Mouse (Mus musculus) lung, embryonic 14.5 days (tissue): ENCODE results near the gene Tmem207. TPM values are rescaled to one million over a fixed set of nuclear protein-coding genes. Genes with fewer than 3 reads are reported as not detected.
A peak's percentile ranks its signal among the peaks of the same experiment; 100 is the strongest.
"Not testable (repeated sequence)": the region's sequence is repeated elsewhere in the genome, so short reads cannot be mapped to it uniquely, and the experiment has no call there.

Source experiments
- ATAC-seq: fragments of 200-750 bp; cut with Nextera tagmentation; 2 replicates; pipeline ENCODE4 v1.8.0; 2017; ENCODE audit warnings: mild to moderate bottlenecking, moderate TSS enrichment, moderate library complexity; ENCODE audit not compliant: insufficient read depth
- DNase-seq: peaks from one replicate; pipeline ENCODE4 v3.0.0-alpha.2; 2015
- H3K27ac ChIP-seq: fragments of 300-500 bp; sonication (generic); 2 replicates; pipeline ENCODE4 v1.5.1; 2014; ENCODE audit warnings: low read depth, mild to moderate bottlenecking, moderate library complexity
- H3K27me3 ChIP-seq: fragments of 300-500 bp; sonication (generic); 2 replicates; pipeline ENCODE4 v1.6.1; 2014; ENCODE audit warnings: low read length, control low read depth; ENCODE audit not compliant: insufficient read depth
- H3K36me3 ChIP-seq: fragments of 300-500 bp; sonication (generic); 2 replicates; pipeline ENCODE4 v1.6.1; 2014; ENCODE audit warnings: control low read depth; ENCODE audit not compliant: insufficient read depth
- H3K4me1 ChIP-seq: fragments of 300-500 bp; sonication (generic); 2 replicates; pipeline ENCODE4 v1.6.1; 2014; ENCODE audit warnings: antibody characterized with exemption, control low read depth; ENCODE audit not compliant: insufficient read depth
- H3K4me2 ChIP-seq: fragments of 300-500 bp; sonication (generic); 2 replicates; pipeline ENCODE4 v1.6.1; 2014; ENCODE audit warnings: mild to moderate bottlenecking
- H3K4me3 ChIP-seq: fragments of 300-500 bp; sonication (generic); 2 replicates; pipeline ENCODE4 v1.5.1; 2014; ENCODE audit warnings: low read depth, low read length
- H3K9ac ChIP-seq: fragments of 300-500 bp; sonication (generic); 2 replicates; pipeline ENCODE4 v1.6.1; 2014
- H3K9me3 ChIP-seq: fragments of 300-500 bp; sonication (generic); 2 replicates; pipeline ENCODE4 v1.6.1; 2016; ENCODE audit warnings: low read depth, low read length, control low read depth
- CTCF ChIP-seq: IDR thresholded peaks from 2 replicates; pipeline ENCODE4 v1.5.1; 2016; ENCODE audit warnings: antibody characterized with exemption, low read depth
- WGBS: fragments of 180-500 bp; shearing (Covaris S2); extraction: QIAGEN DNeasy Blood & Tissue Kit; methylation state at CpG from one replicate; pipeline ENCODE4 v1.1.7; 2014; 5-methylcytosine and 5-hydroxymethylcytosine counted together
- polyA plus RNA-seq: library from polyadenylated mRNA; unstranded; fragments of >200 nt; fragmentation: Nextera tagmentation; extraction: Ambion mirVana; gene quantifications from 2 replicates; pipeline ENCODE4 v1.2.1, GENCODE M21; 2014

Gene Tmem207
- polyA plus RNA-seq, 1 experiment from 2014 or later, result not detected

DNA sequence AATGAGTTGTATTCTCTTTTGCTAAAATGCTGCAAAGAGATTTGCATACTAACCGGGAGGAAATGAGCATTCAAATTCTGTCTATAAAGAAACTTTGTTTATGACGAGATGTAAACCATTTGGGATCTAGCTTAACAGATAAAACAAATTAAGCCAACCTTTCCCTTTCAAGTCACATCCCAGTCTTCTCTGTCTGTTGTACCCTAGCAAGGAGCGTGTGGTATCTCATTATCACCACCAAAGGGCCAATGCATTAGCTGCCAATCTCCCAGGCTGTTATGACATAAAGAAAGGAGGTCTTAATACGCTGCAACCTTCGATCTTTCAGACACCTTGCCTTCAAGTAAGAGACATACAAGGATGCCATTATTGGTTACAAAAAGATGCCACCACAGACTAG, 737 bp downstream of the Tmem207 start:
- Histone ChIP-seq H3K4me3 (no peak overlapping the region), H3K4me2 (no peak overlapping the region), H3K9me3 (no peaks in the 10 kb centered on the region), H3K27me3 (no peaks in the 10 kb centered on the region), H3K9ac (no peak overlapping the region), H3K36me3 (no peaks in the 10 kb centered on the region), H3K27ac (no peak overlapping the region), H3K4me1 (no peaks in the 10 kb centered on the region)
- DNase-seq (no peak), ATAC-seq (no peak)
- WGBS, result 68% methylated on average over 5 of the region's 5 CpGs
- TF ChIP-seq CTCF, result no peak

DNA sequence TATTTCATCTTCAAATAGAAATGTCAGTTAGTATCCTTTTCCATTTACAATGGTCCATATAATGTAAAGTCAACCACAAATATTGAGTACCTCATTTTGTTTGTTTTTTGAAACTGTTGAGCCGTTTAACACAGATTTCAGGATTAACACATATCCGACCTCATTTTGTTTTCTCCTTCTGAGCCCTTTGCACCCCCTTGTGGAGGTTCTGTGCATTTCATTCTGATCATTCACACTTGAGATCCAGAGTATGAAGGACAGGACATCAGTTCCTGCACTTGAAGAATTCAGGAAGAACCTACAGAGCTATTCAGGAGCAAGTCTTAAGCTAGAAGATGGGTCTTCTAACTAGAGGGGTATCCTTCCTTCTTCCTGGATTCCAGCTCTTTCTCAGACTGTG, 7.0 kb downstream of the Tmem207 start:
- DNase-seq, result peak; percentile 64
- WGBS, result 39% methylated on average over 2 of the region's 2 CpGs
- no peak overlapping the region for H3K9ac ChIP-seq

DNA sequence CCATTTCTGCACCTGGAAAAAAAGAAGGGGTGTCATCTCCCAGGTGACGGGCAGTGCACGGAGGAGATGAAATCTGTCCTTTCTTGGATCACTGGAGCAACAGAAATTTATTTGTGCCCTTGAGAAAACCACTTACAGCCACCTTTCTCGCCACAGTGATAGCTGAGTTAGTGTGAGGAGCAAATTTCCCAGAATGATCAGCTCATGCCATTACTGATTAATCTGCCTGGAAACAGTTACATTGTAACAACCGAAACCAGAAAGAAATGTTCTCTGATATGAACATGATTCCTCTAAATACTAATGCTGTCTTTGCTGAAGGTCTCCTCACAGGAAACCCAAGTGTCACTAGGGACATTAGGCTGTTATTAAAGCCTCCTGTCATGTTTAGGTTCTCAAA, 21.6 kb downstream of the Tmem207 start:
- WGBS, result 70% methylated on average over 4 of the region's 4 CpGs
- no peaks in the 10 kb centered on the region for H3K9me3 ChIP-seq
- ATAC-seq (no peak), DNase-seq (no peak)
- TF ChIP-seq CTCF, result no peak
- no peak overlapping the region for H3K4me3 ChIP-seq
- no peak overlapping the region for H3K27ac ChIP-seq
- no peaks in the 10 kb centered on the region for H3K27me3 ChIP-seq
- H3K9ac ChIP-seq, result no peak overlapping the region
- H3K4me1 ChIP-seq, result no peaks in the 10 kb centered on the region
- no peaks in the 10 kb centered on the region for H3K36me3 ChIP-seq
- H3K4me2 ChIP-seq, result no peak overlapping the region

More for the DNA sequence above, 7.0 kb downstream of the Tmem207 start:
- H3K4me1 ChIP-seq, result no peaks in the 10 kb centered on the region
- H3K4me2 ChIP-seq, result no peak overlapping the region
- H3K27ac ChIP-seq, result no peak overlapping the region
- H3K36me3 ChIP-seq, result no peaks in the 10 kb centered on the region
- ATAC-seq, result no peak
- no peak overlapping the region for H3K4me3 ChIP-seq
- TF ChIP-seq CTCF, result peak; percentile 65
- H3K27me3 ChIP-seq, result no peaks in the 10 kb centered on the region
- H3K9me3 ChIP-seq, result no peaks in the 10 kb centered on the region

DNA sequence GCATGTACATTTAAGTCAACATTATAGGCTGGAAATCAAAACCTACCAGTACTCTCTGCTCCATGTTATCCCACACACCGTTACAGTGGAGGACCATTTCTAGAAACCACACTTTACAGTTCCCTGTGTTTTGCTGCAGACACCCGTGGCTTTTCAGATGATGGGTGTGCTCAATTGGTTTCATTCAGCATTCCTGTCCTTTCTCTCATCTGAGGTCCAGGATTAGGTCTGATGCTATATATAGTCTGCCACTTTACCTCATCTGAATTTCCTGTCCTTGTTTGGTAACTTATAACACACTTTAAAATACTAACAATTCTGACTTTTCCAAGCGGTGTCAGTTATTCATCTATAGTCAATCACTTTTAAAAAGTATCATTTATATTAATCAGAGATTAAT, 25.8 kb downstream of the Tmem207 start:
- H3K9ac ChIP-seq, result no peak overlapping the region
- no peaks in the 10 kb centered on the region for H3K36me3 ChIP-seq
- no peak overlapping the region for H3K27ac ChIP-seq
- DNase-seq (no peak), ATAC-seq (no peak)
- TF ChIP-seq CTCF, result no peak
- WGBS, result 72% methylated on average over 3 of the region's 3 CpGs
- no peaks in the 10 kb centered on the region for H3K9me3 ChIP-seq
- no peaks in the 10 kb centered on the region for H3K4me1 ChIP-seq
- no peak overlapping the region for H3K4me2 ChIP-seq
- H3K4me3 ChIP-seq, result no peak overlapping the region
- H3K27me3 ChIP-seq, result no peaks in the 10 kb centered on the region

DNA sequence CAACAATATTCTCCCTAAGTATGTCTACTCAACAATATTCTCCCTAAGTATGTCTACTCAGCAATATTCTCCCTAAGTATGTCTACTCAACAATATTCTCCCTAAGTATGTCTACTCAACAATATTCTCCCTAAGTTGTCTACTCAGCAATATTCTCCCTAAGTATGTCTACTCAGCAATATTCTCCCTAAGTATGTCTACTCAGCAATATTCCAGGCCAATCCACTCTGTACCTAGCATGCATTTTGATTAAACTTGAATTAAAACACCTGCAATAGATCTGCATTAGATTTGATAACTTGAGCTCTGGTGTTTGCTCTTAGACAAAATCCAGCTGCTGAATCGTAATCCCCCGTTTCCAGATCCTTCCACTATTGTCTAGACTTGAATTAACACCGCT, 26.9 kb downstream of the Tmem207 start:
- H3K9ac ChIP-seq, H3K4me3 ChIP-seq, H3K27ac ChIP-seq, H3K9me3 ChIP-seq, H3K36me3 ChIP-seq, H3K4me1 ChIP-seq, H3K27me3 ChIP-seq, ATAC-seq, DNase-seq, H3K4me2 ChIP-seq: not testable (repeated sequence)
- 78% methylated on average over 3 of the region's 3 CpGs for WGBS

DNA sequence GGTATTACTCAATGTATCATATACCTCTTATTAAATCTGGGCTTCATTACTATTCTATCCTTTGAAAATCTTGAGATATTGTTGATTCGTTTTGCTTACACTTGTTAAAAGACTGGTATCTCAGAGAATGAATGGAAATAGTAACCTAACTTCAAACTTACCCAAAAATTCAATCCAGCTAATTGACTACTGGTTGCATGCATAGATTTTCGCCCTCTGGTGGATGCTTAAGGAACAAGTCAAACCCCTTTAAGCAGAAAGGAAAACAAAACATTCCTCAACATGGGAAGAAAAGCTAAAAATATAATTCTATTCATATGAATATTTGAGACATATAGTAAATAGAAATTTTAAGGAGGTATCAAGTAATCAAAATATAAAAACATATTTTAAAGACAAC, 30.8 kb downstream of the Tmem207 start:
- H3K27me3 ChIP-seq, result no peaks in the 10 kb centered on the region
- no peaks in the 10 kb centered on the region for H3K4me1 ChIP-seq
- no peak for ATAC-seq
- no peaks in the 10 kb centered on the region for H3K36me3 ChIP-seq
- TF ChIP-seq CTCF, result peak; percentile 69
- H3K9ac ChIP-seq, result no peak overlapping the region
- H3K4me3 ChIP-seq, result no peak overlapping the region
- 11% methylated on average over 2 of the region's 2 CpGs for WGBS
- H3K4me2 ChIP-seq, result no peak overlapping the region
- H3K9me3 ChIP-seq, result no peaks in the 10 kb centered on the region
- peak; percentile 71 for DNase-seq
- no peak overlapping the region for H3K27ac ChIP-seq

DNA sequence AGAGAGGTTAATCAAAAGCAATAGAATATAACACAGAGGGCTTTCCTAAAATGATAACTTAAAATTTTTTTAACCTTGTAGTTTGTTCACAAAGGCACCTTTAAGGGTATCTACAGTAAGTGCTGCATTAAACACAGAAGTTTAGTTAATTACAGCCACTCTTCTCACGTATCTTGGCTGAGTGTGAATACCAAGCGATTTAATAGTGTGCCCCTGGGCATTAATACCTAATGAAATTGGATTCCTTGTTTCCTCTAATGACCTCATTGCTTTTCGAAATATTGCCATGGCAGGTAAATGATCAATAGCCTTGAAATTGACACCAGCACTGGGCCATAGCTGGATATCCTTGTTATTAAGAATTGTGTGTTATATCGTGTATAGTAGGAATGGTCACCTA, 55.3 kb downstream of the Tmem207 start:
- H3K4me1 ChIP-seq, result no peaks in the 10 kb centered on the region
- no peak overlapping the region for H3K9ac ChIP-seq
- TF ChIP-seq CTCF, result no peak
- no peaks in the 10 kb centered on the region for H3K27me3 ChIP-seq
- no peak overlapping the region for H3K4me3 ChIP-seq
- H3K36me3 ChIP-seq, result no peaks in the 10 kb centered on the region
- no peak for ATAC-seq
- no peak for DNase-seq
- WGBS, result 84% methylated on average over 4 of the region's 4 CpGs
- H3K9me3 ChIP-seq, result no peaks in the 10 kb centered on the region
- H3K4me2 ChIP-seq, result no peak overlapping the region
- H3K27ac ChIP-seq, result no peak overlapping the region

DNA sequence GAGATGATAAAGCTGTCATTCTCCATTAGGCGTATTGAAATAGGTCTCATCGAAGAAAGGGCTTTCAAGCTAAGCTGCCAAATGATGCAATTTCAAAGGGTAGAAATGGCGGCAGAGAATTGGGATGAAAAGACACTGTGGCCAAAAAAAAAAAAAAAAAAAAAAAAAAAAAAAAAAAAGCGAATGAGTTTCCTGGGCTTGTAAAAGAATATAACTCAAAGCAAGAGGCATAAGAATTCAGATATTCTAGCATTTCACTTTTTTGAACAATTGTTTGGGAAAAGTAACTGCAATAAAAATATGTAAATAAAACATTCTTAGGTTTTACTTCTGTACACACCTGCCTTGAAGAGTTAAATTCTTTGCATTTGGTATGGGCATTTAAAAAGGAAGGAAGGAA, 60.0 kb downstream of the Tmem207 start:
- H3K36me3 ChIP-seq, result no peaks in the 10 kb centered on the region
- WGBS, result 77% methylated on average over 4 of the region's 4 CpGs
- H3K9me3 ChIP-seq, result no peaks in the 10 kb centered on the region
- H3K4me1 ChIP-seq, result no peaks in the 10 kb centered on the region
- H3K27ac ChIP-seq, result no peak overlapping the region
- no peak overlapping the region for H3K4me2 ChIP-seq
- DNase-seq (no peak), ATAC-seq (no peak)
- H3K4me3 ChIP-seq, result no peak overlapping the region
- H3K27me3 ChIP-seq, result no peaks in the 10 kb centered on the region
- TF ChIP-seq CTCF, result no peak
- no peak overlapping the region for H3K9ac ChIP-seq
